Mouse (Mus musculus) gastrocnemius, adult 18-20 months (tissue): ENCODE data around the gene Adgrg6. TPM values are rescaled to one million over a fixed set of nuclear protein-coding genes. Genes with fewer than 3 reads are reported as not detected.

Experiments used
- DNase-seq: peaks from one replicate; pipeline ENCODE4 v3.0.0; 2021; ENCODE audit warnings: low spot score
- total RNA-seq, 2 experiments: library from RNA; stranded (reverse); gene quantifications; 2 replicates each; pipeline ENCODE4 v1.2.3; 2021

Adgrg6 gene
- total RNA-seq, 2 experiments from 2014 or later: 1.2 to 1.6 TPM

DNA sequence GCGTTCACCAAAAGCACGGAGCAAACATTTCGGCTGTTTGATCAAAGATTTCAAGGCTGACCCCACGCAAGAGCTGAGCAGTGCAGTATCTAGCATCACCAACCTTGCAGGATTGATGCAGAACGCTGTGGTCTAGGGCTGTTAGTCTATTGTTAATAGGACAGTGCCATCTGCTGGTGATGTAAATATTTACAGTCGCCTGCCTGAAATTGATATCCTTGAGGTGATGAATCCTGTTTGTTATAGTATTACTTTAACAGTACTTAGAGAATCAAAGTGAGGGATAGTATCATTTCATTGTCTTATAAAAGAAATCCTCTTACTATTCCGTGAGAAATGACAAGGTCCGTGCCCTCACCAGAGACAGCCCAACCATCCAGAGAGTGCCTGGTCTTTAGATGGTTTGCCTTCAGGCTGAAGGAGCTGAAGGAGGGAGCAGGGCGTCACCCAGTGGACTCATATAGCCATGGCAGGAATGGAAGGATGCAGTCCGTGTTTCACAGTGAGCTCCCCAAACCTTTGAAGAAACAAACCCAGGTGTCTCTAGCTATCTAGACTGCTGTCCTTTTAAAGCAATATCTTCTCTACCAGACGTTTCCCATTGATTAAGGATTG is 154.3 kb downstream of the Adgrg6 start:
- peak; percentile 71 for DNase-seq

- no peak for DNase-seq
Measured at GRCm38 (mm10) chr10:14385574-14385973, 159.9 kb downstream of the Adgrg6 start.

GRCm38 (mm10) chr10:14365065-14365589 is 180.3 kb downstream of the Adgrg6 start:
- peak; percentile 3 for DNase-seq

DNA sequence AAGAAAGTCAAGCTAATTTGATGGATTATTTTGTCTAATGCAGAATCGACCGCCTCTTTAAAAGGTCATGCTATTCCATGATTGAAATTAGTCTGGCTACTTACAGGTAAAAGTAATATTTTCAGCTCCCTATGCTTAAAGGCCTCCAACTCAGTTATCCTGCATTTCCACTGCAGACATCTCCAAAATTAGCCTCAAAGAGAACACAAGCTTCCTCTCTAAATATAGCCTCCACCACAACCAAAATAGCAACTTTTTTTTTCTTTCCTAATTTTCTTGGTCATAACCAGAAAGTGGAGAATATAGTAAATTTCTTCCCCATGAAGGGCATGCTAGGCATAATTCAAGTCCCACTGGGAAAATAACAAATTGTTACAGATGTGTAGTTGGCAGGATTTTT is 182.2 kb downstream of the Adgrg6 start:
- no peak for DNase-seq

DNA sequence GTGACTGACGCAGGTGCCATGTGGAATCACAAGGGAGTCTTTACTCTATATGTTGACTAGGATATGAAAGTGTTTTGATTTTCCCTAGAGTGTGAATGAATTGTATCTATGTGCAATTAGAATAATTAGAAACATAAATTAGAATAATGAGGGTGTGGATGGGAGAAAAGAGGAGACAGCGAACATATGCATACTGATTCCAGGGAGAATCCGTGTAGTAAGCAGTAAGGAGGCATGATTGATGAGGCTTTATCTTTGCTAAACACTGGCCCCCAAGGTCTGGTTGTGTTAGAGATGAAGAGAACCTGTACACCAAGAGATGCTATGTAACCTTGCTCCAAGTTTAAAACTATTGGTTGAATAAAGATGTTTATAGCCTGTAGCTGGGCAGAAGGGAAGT is 187.2 kb downstream of the Adgrg6 start:
- no peak for DNase-seq

Other genes with a start within 250 kb of the Adgrg6 start
- 10 to 100 TPM; 32.4 to 36.6 TPM for gene Vta1, start 159.9 kb upstream of the Adgrg6 start, total RNA-seq
- gene Nmbr, start 159.9 kb upstream of the Adgrg6 start, total RNA-seq: 1 to 10 TPM; 1.9 to 3.0 TPM
- gene Gje1, start 172.6 kb upstream of the Adgrg6 start, total RNA-seq: not detected